Mouse (Mus musculus) cortical plate, adult 2 months (tissue): ENCODE results near the gene Fgfr2.

Experiments
- CTCF ChIP-seq: fragments of 200-500 bp; IDR thresholded peaks from 2 replicates; pipeline ENCODE4 v1.5.1; 2011; ENCODE audit warnings: mild to moderate bottlenecking, control low read depth, low read length; ENCODE audit not compliant: insufficient read depth; ENCODE audit errors: extremely low read depth
- POLR2A ChIP-seq: fragments of 200-500 bp; IDR thresholded peaks from 2 replicates; pipeline ENCODE4 v1.6.1; 2011; ENCODE audit warnings: mild to moderate bottlenecking, low read length, control low read depth; ENCODE audit not compliant: insufficient read depth; ENCODE audit errors: extremely low read depth

GRCm38 (mm10) chr7:130546791-130547484 lies 2576.2 kb downstream of the Fgfr2 start:
- TF ChIP-seq POLR2A = peak; percentile 28; the same call in 1 of the 2 replicates
- peak; percentile 59 for TF ChIP-seq CTCF
